Mouse (Mus musculus) ovary, postnatal 14 days (tissue): ENCODE measurements around the gene Rimkla.

ENCODE experiments used
- DNase-seq: peaks from one replicate; pipeline ENCODE4 v3.0.0; 2022; ENCODE audit warnings: low spot score

Gene Rimkla

GRCm38 (mm10) chr4:119467720-119468380, 24.6 kb downstream of the Rimkla start:
- DNase-seq = no peak

DNA sequence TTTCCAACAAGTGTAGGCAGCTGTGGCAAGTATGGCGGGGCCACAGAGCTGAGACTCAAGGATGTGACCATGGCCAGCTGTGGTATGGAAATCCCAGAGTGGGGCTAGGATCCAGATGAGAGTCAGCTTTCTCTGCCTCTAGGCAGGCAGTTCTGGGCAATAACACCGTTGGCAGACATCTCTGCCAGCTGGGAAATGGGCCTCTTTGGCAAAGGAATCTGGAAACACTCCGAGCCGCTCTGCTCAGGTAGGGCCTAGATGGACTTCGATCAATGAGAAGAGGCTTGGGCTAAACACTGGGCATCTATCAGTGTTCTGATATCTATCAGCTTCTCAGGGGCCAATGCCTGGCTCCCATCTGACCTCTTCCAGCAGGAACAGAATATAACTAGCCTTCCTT, 26.6 kb downstream of the Rimkla start:
- no peak for DNase-seq

- DNase-seq = no peak
These were observed 28.5 kb downstream of the Rimkla start for GRCm38 (mm10) chr4:119463756-119464419.

GRCm38 (mm10) chr4:119462858-119463755, 29.3 kb downstream of the Rimkla start:
- peak; percentile 54 for DNase-seq

DNA sequence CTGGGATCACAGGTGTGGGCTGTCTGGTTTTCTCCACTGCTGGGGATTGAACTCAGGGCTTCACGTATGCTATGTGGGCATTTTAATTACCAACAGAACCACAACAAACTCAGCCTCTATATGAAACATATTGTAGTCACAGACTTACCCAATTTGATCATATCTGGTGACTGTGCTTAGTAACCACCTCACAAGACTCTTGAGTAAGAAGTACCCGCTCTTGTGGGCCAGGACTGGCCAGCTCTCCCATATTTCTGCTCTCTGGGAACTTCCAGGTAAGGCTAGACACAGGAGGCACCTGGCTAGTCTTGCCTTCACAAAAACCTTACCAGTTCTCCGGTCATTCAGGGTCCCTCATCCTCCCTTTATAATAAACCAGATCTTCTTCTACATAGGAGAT, 30.0 kb downstream of the Rimkla start:
- no peak for DNase-seq

GRCm38 (mm10) chr4:119460728-119461141, 31.7 kb downstream of the Rimkla start:
- peak; percentile 37 for DNase-seq

- no peak for DNase-seq
These were observed 32.1 kb downstream of the Rimkla start for GRCm38 (mm10) chr4:119460296-119460695.

DNA sequence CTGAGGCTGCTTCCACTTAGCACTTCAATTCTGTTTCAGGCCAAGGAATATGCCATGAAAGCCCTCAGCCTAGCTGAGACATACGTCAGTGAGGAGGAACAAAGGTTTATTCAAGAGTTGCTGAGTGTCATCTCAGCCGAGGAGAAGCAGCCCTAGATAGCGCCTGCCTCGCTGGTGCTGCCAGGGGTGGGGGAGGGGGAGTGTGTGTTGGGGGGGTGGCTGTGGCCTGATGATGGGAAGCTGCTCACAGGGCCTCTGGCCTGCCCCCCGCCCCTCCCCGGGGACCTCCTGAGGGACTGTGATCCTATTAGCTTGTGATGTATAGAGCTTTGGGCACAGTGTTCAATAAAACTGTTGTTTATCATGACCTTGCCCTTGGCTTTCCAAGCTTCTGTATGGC, 38.9 kb downstream of the Rimkla start:
- DNase-seq = no peak

DNA sequence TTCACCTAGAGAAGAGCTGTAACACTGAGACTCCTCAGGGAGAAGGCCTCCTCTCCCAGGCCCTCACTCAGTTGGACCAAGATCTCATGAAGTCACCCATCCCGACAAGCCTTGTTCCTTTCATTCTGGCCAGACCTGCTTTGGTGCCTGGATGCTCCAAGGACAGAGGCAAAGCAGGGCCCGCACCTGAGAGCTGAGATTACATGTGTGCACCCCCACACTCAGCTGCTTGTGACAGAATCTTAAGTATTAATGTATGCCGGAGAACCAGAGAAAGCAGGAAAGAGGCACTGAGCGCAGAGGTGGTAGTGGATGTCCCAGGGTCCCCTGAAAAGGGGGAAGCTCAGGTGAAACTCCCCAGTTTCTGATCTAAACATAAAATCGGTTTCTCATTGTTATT, 39.3 kb downstream of the Rimkla start:
- no peak for DNase-seq

DNA sequence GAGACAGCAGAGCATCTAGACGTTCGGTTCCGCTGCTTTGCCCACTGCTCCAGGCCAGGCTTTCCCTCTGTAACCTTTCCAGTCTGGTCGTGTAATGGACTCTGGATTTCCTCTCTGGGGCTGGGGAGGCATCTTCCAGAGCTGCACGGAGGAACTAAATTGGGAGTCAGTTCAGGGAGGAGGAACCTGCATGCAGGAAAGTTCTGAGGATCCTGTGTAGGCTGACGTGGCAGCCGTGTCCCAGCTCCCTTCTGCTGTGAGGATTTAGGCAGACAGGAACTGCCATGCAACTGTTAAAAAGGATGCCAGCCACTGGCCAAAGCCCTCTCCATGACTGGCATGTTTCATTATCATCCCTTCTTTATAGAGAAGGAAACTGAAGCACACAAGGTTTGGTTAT, 42.0 kb downstream of the Rimkla start:
- no peak for DNase-seq

- DNase-seq = no peak
These were observed 44.6 kb downstream of the Rimkla start for GRCm38 (mm10) chr4:119447786-119448185.

DNA sequence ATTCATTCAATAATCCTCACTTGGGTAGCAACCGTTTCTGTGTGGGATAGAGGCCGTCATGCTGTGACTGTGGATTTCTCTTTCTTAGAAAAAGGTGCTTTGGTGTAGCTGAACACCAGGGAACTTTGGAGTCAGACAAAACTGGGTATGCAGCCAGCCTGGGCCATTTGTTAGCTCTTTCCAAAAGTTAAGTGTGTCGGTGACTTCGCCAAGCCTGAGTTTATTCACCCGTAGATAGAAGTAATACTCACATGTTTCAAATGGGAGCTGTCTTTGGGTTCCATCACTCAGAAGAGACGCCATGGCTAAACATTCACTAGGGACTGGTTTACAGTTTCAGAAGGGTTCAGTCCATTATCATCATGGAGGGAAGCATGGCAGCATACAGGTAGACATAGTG, 45.2 kb downstream of the Rimkla start:
- DNase-seq = no peak

- no peak for DNase-seq
These were observed 49.9 kb downstream of the Rimkla start for GRCm38 (mm10) chr4:119442539-119442938.

DNA sequence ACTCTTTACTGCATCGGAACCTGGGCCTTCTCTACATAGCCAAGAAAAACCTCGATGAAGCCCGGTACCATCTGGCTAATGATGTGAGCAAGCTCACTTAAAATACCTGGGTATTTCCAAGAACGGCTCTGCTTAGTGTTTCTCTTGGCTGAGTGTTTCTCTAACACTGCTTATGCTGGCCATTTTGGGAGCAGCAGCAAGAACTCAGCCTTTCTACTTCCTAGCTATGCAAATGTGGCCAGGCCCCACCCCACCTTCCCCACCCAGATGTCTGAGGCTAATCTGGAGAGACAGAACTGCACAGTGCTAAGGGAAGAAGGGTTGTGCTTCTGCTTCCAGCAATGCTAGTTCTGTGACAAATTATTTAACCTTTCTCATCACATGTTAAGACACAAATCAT, 50.6 kb downstream of the Rimkla start:
- DNase-seq = no peak

DNA sequence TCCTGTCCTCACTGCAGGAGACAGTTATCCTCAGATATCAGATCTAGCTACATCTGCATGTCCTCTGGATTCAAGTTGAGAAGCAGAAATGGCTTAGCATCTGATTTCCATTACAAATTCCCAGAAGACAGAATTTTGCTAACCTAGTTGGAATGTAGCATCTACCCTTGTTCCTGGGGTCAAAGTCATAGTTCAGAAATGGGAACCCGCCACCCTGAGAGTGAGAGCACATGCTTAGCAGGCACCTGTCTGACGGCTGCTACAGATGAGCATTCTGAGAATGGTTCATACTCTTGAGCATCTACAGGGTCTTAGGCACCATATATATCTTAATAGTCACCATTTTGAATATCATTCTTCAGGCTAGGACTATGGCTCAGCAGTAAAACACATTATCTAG, 54.5 kb downstream of the Rimkla start:
- no peak for DNase-seq

- DNase-seq = peak; percentile 40
These were observed 61.8 kb downstream of the Rimkla start for GRCm38 (mm10) chr4:119430678-119431077.

GRCm38 (mm10) chr4:119427680-119428079, 64.7 kb downstream of the Rimkla start:
- no peak for DNase-seq

DNA sequence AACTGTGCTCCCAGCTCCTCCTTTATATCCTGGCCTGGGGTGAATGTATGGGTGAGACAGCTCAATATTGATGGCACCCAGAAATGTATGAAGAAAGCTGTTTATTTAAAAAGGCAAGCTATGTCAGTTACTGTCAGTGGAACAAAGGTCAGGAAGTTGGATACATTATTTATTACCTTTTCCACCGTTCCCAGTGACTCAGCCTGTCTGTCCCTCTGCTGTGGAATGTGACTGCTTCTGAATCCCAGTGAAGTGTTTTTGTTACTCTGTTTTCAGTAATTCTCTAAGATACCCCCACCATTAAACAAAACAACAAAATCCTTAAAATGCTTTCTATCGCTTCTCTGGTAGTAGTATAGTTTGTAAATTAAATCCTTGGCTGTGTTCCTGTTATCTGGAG, 66.8 kb downstream of the Rimkla start:
- DNase-seq = no peak

DNA sequence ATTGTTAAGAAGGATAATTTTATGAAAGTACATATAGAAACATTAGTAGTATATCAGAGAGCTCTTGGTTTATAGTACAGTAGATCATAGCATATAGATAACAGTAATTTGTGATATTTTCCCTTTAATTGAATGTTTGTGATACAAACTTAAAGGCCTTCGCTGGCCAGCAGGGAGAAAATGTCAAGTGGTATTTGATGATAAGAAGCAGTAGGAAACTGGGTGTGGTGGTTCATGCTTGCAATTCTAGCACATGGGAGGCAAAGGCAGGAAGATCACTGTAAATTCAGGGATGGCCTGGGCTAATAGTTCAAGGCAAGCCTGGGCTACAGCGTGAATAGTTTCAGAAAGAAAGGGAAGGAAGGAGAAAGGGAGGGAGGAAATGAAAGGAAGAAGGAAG, 67.4 kb downstream of the Rimkla start:
- no peak for DNase-seq

- peak; percentile 83 for DNase-seq
These were observed 70.0 kb downstream of the Rimkla start, which contains the start of the genes Ppcs and Zmynd12 for GRCm38 (mm10) chr4:119422294-119422964. Ppcs (minus strand) TSS chr4:119422420. Zmynd12 (plus strand) TSS chr4:119422814.

DNA sequence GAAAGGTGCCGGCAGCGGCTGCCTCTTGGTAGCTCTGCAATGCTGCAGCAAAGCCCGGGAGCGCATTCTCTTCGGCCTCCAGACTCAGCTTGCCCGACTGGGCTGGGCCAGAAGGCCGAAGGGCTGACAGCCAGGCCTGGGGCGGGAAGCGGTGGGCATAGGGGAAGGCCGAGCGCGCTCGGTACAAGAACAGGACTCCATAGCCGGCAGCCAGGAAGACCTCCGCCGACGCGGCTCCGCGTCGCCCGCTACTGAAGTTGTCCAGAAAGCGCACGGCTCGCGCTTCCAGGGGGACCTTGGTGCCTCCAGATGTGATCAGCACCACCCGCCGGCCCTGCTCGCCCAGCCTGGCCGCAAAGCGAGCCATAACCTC, 70.5 kb downstream of the Rimkla start:
- DNase-seq = no peak

DNA sequence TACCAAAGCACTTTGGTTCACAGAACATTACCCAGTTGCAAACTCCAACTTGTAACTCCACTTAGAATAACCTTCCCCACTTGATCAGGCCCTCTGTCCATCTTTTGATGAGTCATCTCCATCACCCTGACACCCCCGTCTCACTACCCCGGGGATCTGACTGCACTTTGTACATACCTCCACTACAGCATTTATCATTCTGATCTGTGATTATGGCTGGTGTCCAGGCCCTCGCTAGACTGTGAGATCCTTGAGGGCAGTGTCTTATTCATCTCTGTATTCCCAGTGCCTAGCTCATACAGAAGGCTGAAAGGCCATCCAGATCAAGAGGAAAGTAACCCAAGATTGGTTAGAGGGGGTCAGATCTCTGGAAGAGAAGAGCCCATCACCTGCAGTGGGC, 71.2 kb downstream of the Rimkla start:
- no peak for DNase-seq
